Mouse (Mus musculus) lung, embryonic 14.5 days (tissue): ENCODE results near the gene Qpct. TPM values are rescaled to one million over a fixed set of nuclear protein-coding genes. Genes with fewer than 3 reads are reported as not detected.

Source experiments
- ATAC-seq: fragments of 200-750 bp; cut with Nextera tagmentation; 2 replicates; pipeline ENCODE4 v1.8.0; 2017; ENCODE audit warnings: mild to moderate bottlenecking, moderate TSS enrichment, moderate library complexity; ENCODE audit not compliant: insufficient read depth
- DNase-seq: peaks from one replicate; pipeline ENCODE4 v3.0.0-alpha.2; 2015
- H3K27ac ChIP-seq: fragments of 300-500 bp; sonication (generic); 2 replicates; pipeline ENCODE4 v1.5.1; 2014; ENCODE audit warnings: low read depth, mild to moderate bottlenecking, moderate library complexity
- H3K27me3 ChIP-seq: fragments of 300-500 bp; sonication (generic); 2 replicates; pipeline ENCODE4 v1.6.1; 2014; ENCODE audit warnings: low read length, control low read depth; ENCODE audit not compliant: insufficient read depth
- H3K36me3 ChIP-seq: fragments of 300-500 bp; sonication (generic); 2 replicates; pipeline ENCODE4 v1.6.1; 2014; ENCODE audit warnings: control low read depth; ENCODE audit not compliant: insufficient read depth
- H3K4me1 ChIP-seq: fragments of 300-500 bp; sonication (generic); 2 replicates; pipeline ENCODE4 v1.6.1; 2014; ENCODE audit warnings: antibody characterized with exemption, control low read depth; ENCODE audit not compliant: insufficient read depth
- H3K4me2 ChIP-seq: fragments of 300-500 bp; sonication (generic); 2 replicates; pipeline ENCODE4 v1.6.1; 2014; ENCODE audit warnings: mild to moderate bottlenecking
- H3K4me3 ChIP-seq: fragments of 300-500 bp; sonication (generic); 2 replicates; pipeline ENCODE4 v1.5.1; 2014; ENCODE audit warnings: low read depth, low read length
- H3K9ac ChIP-seq: fragments of 300-500 bp; sonication (generic); 2 replicates; pipeline ENCODE4 v1.6.1; 2014
- H3K9me3 ChIP-seq: fragments of 300-500 bp; sonication (generic); 2 replicates; pipeline ENCODE4 v1.6.1; 2016; ENCODE audit warnings: low read depth, low read length, control low read depth
- CTCF ChIP-seq: IDR thresholded peaks from 2 replicates; pipeline ENCODE4 v1.5.1; 2016; ENCODE audit warnings: antibody characterized with exemption, low read depth
- WGBS: fragments of 180-500 bp; shearing (Covaris S2); extraction: QIAGEN DNeasy Blood & Tissue Kit; methylation state at CpG from one replicate; pipeline ENCODE4 v1.1.7; 2014; 5-methylcytosine and 5-hydroxymethylcytosine counted together
- polyA plus RNA-seq: library from polyadenylated mRNA; unstranded; fragments of >200 nt; fragmentation: Nextera tagmentation; extraction: Ambion mirVana; gene quantifications from 2 replicates; pipeline ENCODE4 v1.2.1, GENCODE M21; 2014

The Qpct gene
- polyA plus RNA-seq, 1 experiment from 2014 or later: 8.0 TPM

- DNase-seq: no peak
- no peak for ATAC-seq
- TF ChIP-seq CTCF: no peak
These were observed 84.1 kb downstream of the Qpct start for GRCm38 (mm10) chr17:79135826-79136225.

GRCm38 (mm10) chr17:79136401-79136800 lies 84.7 kb downstream of the Qpct start:
- DNase-seq (no peak), ATAC-seq (no peak)
- WGBS: 63% methylated on average over 2 of the region's 2 CpGs
- Histone ChIP-seq H3K4me2 (no peak overlapping the region), H3K9ac (no peak overlapping the region), H3K27me3 (no peaks in the 10 kb centered on the region), H3K27ac (no peak overlapping the region), H3K4me3 (no peak overlapping the region), H3K36me3 (no peaks in the 10 kb centered on the region), H3K4me1 (no peaks in the 10 kb centered on the region), H3K9me3 (no peaks in the 10 kb centered on the region)
- TF ChIP-seq CTCF: no peak

More at GRCm38 (mm10) chr17:79135826-79136225, 84.1 kb downstream of the Qpct start:
- Histone ChIP-seq H3K4me1 (no peaks in the 10 kb centered on the region), H3K4me3 (no peak overlapping the region), H3K27me3 (no peaks in the 10 kb centered on the region), H3K9ac (no peak overlapping the region), H3K9me3 (no peaks in the 10 kb centered on the region), H3K4me2 (no peak overlapping the region), H3K36me3 (no peaks in the 10 kb centered on the region), H3K27ac (no peak overlapping the region)
- WGBS: 90% methylated on average over 6 of the region's 6 CpGs

Other genes starting within 250 kb of the Qpct start
- 12.3 and 15.0 TPM in 2 replicates for gene Heatr5b, start 216.5 kb upstream of the Qpct start, polyA plus RNA-seq
- gene Gpatch11, start 216.3 kb upstream of the Qpct start, polyA plus RNA-seq: 35.6 and 36.0 TPM in 2 replicates
- 8.4 and 9.2 TPM in 2 replicates for gene Eif2ak2, start 169.3 kb upstream of the Qpct start, polyA plus RNA-seq
- 0.16 and 0.17 TPM in 2 replicates for gene Sult6b1, start 144.9 kb upstream of the Qpct start, polyA plus RNA-seq
- 77.4 and 85.6 TPM in 2 replicates for gene Cebpzos, start 135.4 kb upstream of the Qpct start, polyA plus RNA-seq
- 56.6 and 61.2 TPM in 2 replicates for gene Cebpz, start 114.8 kb upstream of the Qpct start, polyA plus RNA-seq
- 57.6 and 59.3 TPM in 2 replicates for gene Ndufaf7, start 114.8 kb upstream of the Qpct start, polyA plus RNA-seq
- gene Prkd3, start 31.1 kb upstream of the Qpct start, polyA plus RNA-seq: 52.4 and 52.6 TPM in 2 replicates